Mouse (Mus musculus): ENCODE data around the gene Vrtn.

Vrtn gene

GRCm38 (mm10) chr12:84640654-84641053 is at the start of gene Vrtn:
Gene Vrtn (plus strand): TSS chr12:84641019.
- no peak for DNase-seq

GRCm38 (mm10) chr12:84598324-84598723 is 42.5 kb upstream of the Vrtn start:
- DNase-seq, result no peak

- no peak for DNase-seq
Measured at GRCm38 (mm10) chr12:84604001-84604400, 36.8 kb upstream of the Vrtn start.

- peak; percentile 32 for DNase-seq
Measured at GRCm38 (mm10) chr12:84605860-84606259, 35.0 kb upstream of the Vrtn start.

GRCm38 (mm10) chr12:84611718-84612117 is 29.1 kb upstream of the Vrtn start:
- DNase-seq, result no peak

- DNase-seq, result no peak
Measured at GRCm38 (mm10) chr12:84612518-84612917, 28.3 kb upstream of the Vrtn start.

- no peak for DNase-seq
Measured at GRCm38 (mm10) chr12:84614001-84614400, 26.8 kb upstream of the Vrtn start.

- DNase-seq, result no peak
Measured at GRCm38 (mm10) chr12:84614524-84614923, 26.3 kb upstream of the Vrtn start.

- DNase-seq, result peak; percentile 92 to 94
Measured at GRCm38 (mm10) chr12:84616977-84617630, 23.7 kb upstream of the Vrtn start, which contains the start of gene Abcd4. Gene Abcd4 (minus strand): TSS chr12:84617413.

- no peak for DNase-seq
Measured at GRCm38 (mm10) chr12:84617663-84618062, 23.2 kb upstream of the Vrtn start.

GRCm38 (mm10) chr12:84620975-84621374 is 19.8 kb upstream of the Vrtn start:
- peak in 1 of 2 experiments; percentile 12 for DNase-seq

GRCm38 (mm10) chr12:84624601-84625000 is 16.2 kb upstream of the Vrtn start:
- DNase-seq, result no peak

GRCm38 (mm10) chr12:84625116-84625515 is 15.7 kb upstream of the Vrtn start:
- no peak for DNase-seq

GRCm38 (mm10) chr12:84631867-84632266 is 9.0 kb upstream of the Vrtn start:
- no peak for DNase-seq

- DNase-seq, result no peak
Measured at GRCm38 (mm10) chr12:84640253-84640652, 566 bp upstream of the Vrtn start.

- no peak for DNase-seq
Measured at GRCm38 (mm10) chr12:84650234-84650633, 9.4 kb downstream of the Vrtn start.

GRCm38 (mm10) chr12:84653912-84654311 is 13.1 kb downstream of the Vrtn start:
- peak; percentile 74 to 75 for DNase-seq

- DNase-seq, result peak; percentile 29
Measured at GRCm38 (mm10) chr12:84670555-84670954, 29.7 kb downstream of the Vrtn start.

- DNase-seq, result no peak
Measured at GRCm38 (mm10) chr12:84671646-84672045, 30.8 kb downstream of the Vrtn start.

GRCm38 (mm10) chr12:84674666-84675526 is 34.1 kb downstream of the Vrtn start:
- peak; percentile 50 to 55 for DNase-seq

GRCm38 (mm10) chr12:84676011-84676410 is 35.2 kb downstream of the Vrtn start:
- no peak for DNase-seq

- no peak for DNase-seq
Measured at GRCm38 (mm10) chr12:84684569-84684968, 43.8 kb downstream of the Vrtn start.

- no peak for DNase-seq
Measured at GRCm38 (mm10) chr12:84686176-84686575, 45.4 kb downstream of the Vrtn start.

GRCm38 (mm10) chr12:84687531-84687930 is 46.7 kb downstream of the Vrtn start:
- DNase-seq, result no peak

Data from B cell, adult 2 months (primary cell).